Mouse (Mus musculus): ENCODE data around the gene Tbc1d22a.

Gene Tbc1d22a

DNA sequence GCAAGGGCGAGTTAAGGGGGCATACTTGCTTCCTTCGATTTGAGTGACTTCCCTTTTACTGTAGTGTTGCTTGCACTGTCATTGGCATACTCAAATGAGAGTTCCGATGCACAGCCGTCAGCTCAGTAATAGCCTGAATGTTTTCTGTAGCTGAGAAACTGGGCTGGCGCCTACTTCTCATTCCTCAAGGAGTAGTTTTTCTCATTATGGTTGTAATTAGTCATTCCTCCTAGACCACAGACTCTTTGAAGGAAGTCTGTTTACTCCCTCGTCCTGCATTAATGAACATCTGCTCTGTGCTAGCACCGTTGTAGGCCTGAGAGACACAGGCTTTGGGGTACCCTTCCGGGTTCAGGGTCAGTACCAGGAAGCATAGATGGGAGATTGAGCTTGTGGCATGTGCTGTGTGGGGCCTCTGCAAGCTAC, 130.7 kb downstream of the Tbc1d22a start:
- peak; percentile 45 for DNase-seq

DNA sequence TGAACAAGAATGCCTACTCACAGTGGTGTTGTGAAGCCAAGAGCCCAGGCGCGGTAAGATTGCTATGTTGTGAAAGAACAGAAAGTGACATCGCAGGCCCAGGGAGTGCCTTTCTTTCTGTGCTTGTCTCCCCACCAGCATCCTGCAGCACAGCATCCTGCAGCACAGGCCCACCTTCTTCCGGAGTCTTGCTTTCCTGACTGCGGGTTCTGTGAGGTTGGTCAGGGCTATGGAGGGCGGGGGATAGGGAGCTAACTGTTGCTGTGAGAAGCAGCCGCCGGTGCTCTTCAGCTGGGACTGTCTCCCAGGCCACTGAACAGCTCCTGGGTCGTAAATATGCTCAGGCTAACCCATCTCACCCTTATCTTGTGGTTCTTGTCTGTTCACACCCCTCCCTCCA, 131.6 kb downstream of the Tbc1d22a start:
- no peak for DNase-seq

DNA sequence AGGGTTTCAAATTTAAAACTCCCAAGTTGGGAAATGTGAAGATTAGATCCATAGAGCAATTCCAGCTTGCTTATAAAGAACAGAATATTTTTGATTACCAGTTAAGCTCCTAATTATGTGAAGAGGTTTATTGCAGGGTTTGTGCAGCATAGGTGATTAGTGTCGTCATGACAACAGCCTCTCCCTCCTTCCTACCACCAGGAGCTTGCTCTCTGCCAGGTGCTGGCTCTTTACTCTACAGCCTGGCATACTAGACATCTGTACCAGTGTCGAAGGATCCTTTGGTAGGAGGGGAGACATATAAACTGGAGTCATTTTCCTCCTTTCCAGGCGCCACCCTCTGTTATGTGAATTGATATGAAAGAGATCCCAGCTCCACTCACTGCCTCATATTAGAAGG, 132.3 kb downstream of the Tbc1d22a start:
- DNase-seq = no peak

DNA sequence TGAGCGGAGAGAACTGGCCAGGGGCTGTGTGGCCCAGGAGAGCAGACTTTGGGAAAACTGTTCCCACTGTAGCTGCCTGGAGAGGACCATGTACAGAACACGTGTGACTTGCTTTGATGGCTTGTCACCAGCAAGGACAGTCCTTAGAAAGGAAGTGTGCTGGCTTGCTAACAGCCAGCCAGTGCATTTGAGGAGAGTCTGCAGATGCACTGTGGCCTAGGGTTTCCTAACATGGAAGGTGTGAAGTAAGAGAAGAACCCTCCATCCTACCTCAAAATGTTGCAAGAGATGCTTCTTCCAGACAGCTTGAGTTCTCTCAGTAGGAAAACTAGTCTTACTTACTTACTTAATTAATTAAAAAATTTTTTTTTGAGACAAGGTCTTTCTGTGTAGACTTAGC, 140.7 kb downstream of the Tbc1d22a start:
- no peak for DNase-seq

DNA sequence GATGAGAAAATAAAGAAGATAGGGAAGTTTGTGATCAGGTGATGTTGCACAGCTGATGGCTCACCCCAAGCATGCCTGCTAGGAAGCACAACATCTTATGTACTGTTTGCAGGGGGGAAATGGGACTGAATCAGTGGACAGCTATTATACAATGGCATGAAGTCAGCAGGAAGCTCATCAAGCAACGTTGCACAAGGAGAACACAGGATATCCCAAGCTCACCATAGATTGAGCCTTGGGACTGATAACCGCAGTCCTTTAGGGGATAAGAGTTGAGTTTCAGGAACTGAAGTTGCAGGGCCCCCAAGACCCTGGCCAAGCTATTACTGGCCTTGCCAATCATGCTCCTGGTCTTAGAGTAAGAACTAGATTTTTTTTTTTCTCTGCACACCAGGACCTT, 141.6 kb downstream of the Tbc1d22a start:
- no peak for DNase-seq

DNA sequence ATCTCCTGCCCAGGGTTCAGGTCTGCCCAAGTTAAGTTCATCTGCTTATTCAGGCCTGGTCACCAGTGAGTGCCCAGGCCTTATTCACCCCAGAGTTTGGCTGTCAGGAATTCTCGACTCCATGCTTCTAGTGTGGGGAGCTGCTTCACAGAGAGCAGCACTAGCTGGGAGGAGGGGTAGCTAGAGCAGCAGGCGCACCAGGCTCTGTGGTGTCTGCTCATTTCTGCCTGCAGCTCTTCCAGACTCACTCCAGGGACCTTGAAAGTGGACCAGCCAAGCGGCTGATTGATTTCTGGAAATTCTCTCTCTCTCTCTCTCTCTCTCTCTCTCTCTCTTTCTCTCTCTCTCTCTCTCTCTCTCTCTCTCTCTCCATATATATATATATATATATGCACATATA, 146.1 kb downstream of the Tbc1d22a start:
- DNase-seq = no peak

DNA sequence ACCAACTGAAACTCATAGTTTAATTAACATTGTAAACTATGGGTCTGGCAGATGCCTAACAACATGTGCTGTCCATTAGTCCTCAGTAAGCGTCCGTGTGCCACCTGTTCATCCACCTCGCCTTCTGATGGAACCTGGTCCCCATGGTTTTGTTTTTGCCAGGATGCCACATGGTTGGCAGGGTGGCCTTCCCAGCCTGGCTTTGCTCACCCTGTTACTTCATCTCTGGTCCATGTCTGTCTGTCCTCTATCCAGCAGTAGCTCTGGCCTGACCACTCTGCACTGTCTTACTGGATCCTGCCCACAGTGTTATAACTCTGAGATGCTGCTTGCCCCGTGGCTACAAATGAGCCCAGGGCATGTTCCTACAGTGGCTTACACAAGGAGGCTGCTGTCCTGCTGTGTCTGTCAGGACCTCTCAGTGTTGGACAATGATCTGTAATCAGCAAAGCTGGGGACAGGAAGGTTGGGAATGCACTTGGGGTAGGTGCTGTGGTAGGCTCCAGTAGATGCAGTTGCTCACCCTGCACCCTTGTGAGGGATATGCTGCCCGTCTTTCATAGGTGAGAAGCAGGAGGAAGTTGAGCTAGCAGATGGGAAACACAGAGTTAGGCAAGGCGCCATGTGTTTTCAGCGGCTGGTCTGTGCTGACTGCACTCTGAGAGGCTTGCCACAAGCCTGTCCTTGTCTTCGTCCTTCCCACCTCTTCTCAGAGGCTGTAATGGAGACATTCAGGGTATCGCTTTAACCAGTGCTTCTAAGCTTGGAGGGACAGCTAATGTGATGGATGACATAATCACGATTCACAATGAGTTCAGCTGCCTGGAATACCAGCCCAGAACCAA, 148.3 kb downstream of the Tbc1d22a start:
- peak; percentile 76 for DNase-seq

DNA sequence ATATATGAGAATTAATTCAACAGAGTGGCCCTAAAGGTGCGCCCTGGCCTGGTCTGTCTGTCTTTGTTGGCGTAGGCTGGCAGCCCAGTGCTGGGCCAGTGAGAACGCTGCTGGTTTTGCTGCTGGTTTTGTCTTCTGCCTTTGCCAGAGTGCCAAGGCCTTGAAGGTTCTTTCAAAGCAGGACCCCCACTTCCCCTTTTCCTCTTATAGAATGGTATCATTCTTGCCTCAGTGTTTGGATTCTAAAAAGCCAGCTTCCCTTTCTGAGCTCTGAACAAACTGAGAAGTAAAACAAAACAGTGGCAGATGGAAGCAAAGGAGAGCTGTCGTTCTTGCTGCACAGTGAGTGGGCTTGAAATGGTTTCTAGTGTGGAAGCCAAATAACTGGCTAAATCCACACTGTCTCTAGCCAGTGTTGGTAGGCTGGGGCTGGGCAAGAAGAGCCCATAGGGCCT, 149.6 kb downstream of the Tbc1d22a start:
- DNase-seq = peak; percentile 49

DNA sequence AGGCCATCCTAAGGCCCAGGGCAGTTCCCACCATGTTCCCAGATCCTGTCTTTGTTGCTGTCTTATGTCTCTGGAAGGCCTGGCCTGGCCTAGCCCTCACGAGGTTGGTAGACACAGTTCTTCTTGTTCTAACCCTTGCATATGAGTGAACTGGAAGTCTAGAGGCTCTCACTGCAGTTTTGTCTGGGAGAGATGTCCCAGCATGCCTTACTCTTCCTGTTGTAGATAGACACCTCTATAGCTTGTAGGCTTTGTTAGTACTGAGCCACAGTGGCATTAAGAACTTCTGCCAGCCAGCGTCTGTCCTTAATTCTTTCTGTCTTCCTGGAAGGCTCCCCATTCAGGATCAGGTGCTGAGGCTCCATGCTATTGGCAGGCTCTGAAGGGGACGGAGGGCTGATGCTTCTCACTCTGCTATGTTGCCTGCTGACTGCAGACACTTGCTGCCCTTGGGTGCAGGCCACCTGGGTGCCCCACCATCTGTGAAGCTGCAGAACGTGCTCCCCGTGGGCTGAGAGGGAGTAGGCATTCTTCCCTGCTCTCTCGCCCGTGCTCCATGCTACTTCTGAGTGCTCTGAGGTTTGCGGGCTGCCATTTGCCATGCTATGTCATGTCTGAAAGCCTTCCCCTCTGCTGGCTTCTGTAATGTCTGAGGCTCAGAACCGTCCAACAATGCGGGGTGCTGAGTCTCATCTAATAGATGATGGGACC, 150.8 kb downstream of the Tbc1d22a start:
- DNase-seq = no peak

DNA sequence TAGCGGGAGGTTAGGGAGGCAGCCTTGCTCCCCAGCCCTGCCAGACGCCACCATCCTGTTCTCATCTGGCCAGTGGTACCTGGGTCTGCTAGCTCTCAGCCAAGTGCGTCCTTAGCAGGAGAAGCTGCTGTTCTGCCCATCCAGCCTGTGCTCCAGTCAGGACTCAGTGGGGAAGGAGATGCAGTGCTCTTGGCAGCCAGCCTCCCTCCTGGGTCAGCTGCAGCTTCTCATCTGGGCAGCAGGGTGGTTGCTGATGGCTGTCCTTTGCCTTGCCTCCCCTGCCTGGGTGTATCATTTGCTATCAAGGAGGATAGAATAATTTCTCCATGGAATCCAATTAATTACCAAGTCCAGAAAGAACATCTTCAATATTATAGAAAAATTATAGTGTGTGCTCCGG, 152.5 kb downstream of the Tbc1d22a start:
- no peak for DNase-seq

DNA sequence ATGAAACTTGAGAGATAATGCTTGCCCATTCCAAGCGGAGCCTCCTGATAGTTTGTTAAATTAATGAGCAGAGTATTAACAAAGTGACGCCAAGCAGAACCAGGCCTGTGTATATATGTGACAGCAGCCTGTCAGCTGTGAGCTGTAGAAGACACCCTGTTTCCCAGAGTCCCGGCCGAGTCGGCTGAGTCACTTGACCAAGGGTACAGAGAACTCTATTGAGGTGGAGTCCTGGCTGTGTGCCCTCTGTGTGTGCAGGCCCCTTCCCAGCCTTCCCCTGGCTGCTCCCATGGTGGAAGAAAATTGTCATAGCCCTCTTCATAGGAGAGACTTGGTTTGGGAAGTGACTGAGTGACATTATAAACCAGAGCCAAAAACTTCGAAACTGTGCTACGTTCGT, 153.0 kb downstream of the Tbc1d22a start:
- DNase-seq = no peak

DNA sequence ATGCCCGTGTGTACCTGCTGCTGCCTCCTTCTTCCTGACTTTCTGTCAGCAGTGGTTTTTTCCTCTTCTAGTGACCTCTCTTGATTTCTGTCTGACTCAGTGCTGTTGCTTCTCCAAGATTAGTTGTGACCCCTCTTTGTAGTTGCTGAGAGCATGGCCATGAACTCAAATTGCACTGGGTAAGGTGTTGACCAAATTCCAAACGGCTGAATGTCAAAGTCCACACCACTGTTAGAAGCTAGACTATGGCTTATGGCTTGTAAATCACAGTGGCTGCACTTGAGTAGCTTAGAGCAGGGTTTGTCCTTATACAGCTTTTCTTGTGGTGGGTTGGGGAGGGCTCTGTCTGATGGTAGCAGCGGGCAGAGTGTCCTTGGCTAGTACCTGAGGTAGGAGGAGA, 156.6 kb downstream of the Tbc1d22a start:
- no peak for DNase-seq

DNA sequence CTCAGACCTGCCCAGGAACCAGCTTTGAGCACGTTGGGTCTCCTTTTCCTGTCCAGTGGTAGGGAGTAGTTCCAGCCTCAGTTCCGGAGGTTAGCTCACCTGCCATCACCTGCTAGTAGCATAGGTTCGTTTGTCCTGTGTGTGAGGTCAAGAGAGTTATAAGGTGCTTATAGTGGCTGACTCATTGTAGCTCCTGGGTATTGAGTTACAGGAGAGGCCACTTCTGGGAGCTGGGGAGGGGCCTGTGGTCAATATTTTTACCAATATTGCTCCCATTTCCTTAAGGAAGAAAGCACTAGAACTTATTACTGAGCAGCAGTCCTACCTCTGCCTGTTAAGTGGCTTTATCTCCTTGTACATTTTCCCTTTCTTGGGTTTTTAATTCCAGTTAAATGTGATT, 161.0 kb downstream of the Tbc1d22a start:
- DNase-seq = no peak

DNA sequence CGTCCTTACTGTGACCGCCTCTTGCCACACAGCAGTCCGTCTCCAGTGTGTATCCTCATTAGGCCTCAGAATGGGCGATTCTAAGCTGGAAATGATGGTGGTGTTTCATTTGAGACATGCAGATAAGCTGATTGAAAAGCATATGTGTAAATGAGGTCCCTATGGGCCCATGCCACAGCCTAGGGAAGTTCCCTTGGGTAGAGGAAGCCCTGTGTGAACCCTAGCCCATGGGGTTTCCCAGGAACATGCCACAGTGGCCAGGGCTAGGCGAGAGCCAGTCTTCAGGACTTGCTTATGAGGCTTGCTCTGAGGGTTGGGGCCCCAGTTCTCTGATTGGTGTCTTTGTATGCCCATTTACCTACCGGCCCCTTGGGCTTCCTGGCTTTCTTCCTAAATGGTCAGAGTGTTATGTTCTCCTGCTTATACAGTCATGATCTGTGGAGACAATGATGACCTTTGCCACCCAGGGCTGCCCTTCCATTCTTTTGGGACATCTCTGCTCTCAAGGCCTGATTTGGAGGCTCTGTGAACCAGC, 161.7 kb downstream of the Tbc1d22a start:
- DNase-seq = no peak

DNA sequence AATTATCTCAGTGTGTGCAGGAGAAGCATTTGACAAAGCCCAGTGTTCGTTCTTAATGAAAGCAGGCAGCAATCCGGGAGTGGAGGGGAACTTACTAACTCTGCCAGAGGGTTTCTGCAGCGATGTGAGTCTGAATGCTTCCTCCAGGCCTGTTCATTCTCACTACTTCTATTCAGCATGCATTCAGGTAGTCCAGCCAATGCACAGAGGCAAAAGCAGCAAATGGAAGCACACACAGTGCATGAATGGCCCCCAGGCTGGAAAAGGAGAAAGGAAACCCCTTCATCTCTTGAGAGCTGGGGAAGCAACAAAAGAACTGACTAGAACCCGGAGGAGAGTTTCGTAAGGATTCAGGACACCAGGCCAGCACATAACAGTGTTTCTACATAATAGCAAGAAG, 169.0 kb downstream of the Tbc1d22a start:
- no peak for DNase-seq

DNA sequence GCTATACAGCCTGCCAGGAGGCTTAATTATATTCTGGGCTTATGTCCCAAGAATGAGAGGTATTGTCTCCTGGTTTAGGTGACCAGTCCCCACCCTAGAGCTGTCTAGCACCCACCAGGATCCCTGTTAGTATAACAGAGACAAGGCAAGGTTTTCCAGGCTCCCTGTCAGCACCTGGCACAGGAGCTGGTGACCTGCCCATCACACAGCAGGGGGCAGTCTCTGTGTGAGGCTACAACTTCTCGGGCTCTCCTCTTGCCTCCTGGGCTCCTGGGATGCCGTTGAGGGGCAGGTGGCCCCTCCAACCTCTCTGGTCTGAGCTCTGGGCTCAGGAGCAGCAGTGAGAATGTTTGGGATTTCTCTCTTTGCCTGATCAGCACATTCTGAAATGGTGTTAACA, 171.2 kb downstream of the Tbc1d22a start:
- no peak for DNase-seq

DNA sequence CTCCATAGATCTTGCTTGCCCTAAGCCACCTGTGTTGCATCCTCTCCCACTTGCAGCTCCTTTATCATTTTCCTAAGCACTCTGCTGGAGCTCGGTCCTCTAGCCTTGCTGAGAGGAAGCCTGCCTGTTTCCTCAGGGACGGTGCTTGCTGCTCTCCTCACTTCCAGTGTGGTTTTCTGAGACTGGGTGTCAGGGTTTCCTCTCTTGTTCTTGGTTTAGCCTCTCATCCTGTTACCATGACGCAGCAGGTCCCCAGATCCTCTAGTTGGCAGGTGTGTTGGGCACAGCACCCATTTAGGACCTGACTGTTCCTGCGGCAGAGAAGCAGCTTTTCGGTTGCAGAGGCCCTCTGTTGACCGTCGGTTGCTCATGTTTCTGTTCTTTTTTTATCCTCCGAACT, 172.1 kb downstream of the Tbc1d22a start:
- no peak for DNase-seq

DNA sequence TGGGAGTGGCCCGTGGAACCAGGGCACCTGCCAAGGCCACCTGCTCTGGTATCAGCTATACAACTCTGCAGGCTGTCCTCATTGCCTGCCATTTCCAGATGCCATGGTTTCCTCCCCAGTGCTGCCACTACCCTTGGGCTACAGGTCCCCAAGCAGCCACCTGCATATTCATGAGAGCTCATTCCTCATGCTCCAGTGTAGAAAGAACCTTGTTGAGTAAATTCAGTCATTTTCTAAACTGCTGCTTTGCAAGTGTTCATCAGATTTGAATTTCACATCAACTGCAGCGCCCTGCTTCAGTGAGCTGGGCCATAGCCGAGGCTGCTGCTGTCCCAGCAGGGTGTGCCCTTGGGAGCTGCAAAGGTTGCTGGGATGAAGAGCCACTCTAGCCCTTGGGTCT, 174.3 kb downstream of the Tbc1d22a start:
- no peak for DNase-seq

DNA sequence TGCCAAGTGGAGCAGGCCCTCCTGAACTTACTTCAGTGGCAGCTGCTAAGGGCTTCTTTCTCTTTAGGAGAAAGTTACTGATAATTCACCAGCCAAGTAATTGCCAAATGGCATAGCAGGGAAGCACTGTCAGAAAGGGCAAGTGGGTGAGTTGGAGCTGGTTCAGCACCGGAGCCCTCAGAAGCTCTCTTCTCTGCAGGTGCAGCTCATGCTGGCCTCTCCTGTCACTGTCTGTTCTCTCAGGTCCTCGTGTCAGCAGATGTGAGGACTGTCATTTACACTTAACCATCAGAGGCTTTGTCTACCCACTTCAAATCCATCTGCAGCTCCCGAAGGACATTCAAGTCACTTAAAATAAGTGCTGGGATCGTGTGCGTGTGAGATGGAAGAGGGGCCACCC, 190.6 kb downstream of the Tbc1d22a start:
- DNase-seq = no peak

DNA sequence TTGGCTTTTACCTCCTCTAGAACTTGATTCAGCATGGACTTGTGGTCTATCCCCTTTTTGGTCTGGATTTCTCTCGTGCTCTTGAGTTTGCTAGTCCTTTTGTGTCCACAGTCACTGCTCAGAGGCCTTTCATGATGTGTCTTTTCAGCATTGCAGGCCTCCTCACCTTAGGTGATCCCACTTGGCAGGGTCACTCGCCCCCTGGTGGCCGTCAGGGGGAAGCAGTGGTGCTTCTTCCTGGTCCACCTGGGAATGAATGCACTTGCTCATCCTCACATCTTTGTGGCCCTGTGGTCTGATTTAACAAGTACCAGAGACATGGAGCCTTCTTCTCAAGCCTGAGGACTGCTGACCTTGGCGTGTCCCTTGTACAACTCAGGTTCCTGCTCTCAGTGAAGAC, 191.3 kb downstream of the Tbc1d22a start:
- peak; percentile 48 for DNase-seq

DNA sequence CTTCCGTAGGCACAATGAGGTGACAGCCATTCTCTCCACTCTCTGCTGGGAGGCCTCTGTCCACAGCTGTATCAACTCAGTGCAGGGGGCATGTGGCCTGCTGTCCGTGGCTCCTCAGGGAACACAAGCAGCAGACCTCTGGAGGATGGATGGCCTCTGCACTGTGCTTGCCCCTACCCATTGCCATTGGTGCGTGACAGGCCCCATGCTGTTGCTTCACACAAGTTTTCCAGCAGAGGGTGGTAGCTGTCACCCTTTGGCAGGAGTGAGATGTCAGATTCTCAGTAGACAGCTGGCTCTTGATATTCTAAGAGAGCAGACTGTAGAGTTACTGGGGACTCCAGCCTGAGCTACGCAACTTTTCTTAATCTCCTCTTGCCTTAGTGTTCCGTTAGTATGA, 195.1 kb downstream of the Tbc1d22a start:
- DNase-seq = peak; percentile 18

DNA sequence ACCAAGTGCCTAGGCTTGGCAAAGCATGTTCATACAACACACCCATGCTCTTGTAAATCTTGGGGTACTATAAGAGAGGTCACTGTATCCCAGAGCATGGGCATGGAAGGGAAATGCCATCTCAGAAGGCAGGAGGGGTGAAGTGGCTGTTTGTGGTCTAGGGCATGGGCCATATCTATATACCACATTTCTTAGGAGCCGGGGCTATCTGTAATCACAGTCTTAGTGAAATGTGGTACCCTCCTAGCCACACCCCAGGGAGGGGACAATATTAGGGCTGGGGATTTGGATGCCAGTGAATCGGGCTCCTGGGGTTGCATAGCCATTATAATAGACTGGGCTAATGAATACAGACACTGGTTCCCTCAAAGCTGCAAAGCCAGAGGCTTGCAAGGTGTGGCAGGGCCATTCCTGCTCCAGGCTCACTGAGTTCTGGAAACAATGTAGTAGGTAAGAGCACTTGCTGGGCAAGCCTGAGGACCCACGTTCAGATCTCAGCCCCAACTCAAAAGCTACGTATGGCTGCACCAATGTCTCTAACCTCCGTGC, 197.3 kb downstream of the Tbc1d22a start:
- no peak for DNase-seq

DNA sequence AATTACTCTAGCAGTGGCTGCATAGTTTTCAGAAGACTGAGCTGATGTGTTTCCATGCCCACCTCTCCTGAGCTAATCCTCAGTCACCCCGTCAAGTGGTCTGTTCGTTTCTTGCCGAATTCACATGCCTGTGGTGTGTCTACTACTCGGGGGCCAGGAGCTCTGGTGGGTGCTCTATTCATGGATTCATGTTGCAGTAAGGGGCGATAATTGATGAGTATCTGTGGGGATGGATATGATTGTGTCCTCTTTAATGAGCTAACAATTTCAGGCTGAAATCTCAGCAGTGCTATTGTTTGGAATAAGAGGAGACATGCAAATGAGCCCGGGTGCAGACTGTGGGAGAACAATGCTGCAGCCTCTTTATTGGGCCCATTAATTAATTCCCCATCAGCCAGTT, 201.7 kb downstream of the Tbc1d22a start:
- DNase-seq = no peak

DNA sequence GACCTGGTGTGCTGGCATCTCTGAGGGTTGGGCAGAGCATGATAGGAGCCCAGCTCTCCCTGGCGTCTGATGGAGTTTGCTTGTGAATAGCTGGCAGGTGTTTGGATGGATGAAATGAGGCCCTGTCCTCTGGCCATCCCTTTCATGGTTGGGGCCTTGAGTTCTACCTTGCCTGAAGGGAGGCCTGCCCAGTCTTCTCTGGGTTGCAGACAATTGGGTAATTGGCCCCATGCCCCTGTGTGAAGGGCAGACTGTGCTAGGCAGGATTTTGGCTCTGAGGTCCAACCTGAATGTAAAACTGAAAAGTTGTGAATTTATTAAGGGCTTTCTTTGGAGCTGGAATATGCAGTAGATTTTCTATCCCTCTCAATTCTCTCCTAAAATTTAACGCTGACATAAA, 204.2 kb downstream of the Tbc1d22a start:
- DNase-seq = no peak
